Mouse (Mus musculus) right cerebral cortex, postnatal 14 days (tissue): ENCODE results near the gene Rnf180.

Experiments
- DNase-seq: peaks from one replicate; pipeline ENCODE4 v3.0.0; 2022

The Rnf180 gene

DNA sequence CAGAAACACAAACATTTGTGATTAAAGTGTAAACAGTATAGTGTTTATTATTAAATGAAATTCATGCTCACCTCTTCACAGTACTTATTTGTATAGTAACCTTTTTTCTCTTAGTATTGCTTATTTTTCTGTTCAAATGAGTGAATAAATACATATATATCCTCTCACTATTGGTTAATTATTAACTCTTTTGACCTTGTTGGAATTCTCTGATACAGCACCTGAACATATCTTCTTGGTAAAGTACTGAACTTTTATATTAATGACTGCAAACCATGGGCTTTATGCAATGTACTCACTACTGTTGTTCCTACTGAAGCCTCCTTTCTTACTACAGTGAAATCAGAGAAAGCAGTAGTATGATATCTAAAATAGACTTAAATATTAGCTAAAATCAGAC, 173.0 kb downstream of the Rnf180 start:
- no peak for DNase-seq

DNA sequence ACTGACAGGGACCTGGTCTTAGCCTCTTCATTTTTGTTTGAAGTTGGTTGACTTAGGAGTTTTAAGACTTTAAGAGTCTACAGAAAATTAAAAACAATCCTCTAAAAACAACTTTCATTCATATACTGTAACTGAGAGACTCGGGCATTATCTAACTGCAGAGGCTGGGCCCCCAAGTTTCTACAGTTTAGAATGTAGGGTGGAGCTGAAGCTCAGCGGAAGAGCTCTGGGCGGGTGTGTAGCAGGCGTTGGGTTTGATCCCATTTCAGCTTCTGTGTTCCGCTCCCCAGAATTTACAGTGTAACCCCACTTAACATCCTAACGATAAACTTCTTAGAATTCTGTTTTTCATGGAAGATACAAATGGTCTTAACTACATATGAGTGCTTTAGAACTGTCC, 183.0 kb downstream of the Rnf180 start:
- no peak for DNase-seq

GRCm38 (mm10) chr13:105104385-105104784, 190.2 kb downstream of the Rnf180 start:
- DNase-seq = no peak

GRCm38 (mm10) chr13:105100705-105101104, 193.9 kb downstream of the Rnf180 start:
- DNase-seq = no peak

- no peak for DNase-seq
Observed at GRCm38 (mm10) chr13:105096316-105096715, 198.3 kb downstream of the Rnf180 start.

DNA sequence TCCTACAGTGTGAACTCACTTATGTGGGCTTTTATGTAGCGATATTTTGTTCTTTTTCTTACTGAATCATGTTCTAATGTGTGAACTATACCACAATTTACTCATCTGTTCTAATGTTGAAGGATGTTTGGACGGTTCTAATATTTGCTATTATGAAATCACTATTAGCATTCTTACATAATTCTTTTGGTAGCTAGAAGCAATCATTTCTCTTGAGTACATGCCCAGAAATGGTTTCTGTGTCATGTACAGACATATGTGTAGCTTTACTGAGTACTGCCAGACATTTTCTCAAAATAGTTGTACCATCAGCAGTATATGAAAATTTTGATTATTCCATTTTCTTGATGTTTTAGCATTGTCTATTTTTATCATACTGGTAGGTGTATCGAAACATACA, 205.3 kb downstream of the Rnf180 start:
- no peak for DNase-seq

DNA sequence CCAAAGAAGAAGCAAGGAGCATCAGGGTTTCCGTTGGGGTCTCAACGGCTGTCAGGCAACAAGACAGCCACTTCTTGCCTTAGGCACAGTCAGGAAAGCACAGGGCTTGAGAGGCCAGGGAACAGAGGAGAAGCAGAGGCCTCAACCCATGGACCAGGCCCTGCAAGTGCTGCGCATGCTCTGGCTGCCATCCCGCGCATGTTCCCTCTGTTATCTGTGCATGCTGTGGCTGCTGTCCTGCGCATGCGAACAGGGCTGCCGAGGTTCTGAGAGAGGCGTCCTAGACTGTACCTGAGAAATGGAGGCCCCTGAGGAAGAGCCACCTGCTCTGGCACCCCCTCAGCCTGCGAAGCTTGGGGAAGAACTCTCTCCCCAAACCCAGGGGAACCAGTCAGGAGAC, 212.8 kb downstream of the Rnf180 start, which contains the start of gene 4933425L06Rik:
Gene 4933425L06Rik, plus strand, starts transcription at position 261 of the 400 bp plus-strand sequence.
- DNase-seq = no peak
